Mouse (Mus musculus): ENCODE data around the gene Rfx1.

Gene Rfx1

GRCm38 (mm10) chr8:84096061-84096460 lies 29.4 kb downstream of the Rfx1 start:
- DNase-seq, result no peak

- DNase-seq, result no peak
Measured at GRCm38 (mm10) chr8:84098376-84098775, 31.7 kb downstream of the Rfx1 start.

GRCm38 (mm10) chr8:84101476-84102270 lies 35.0 kb downstream of the Rfx1 start:
- DNase-seq, result peak; percentile 59

- peak; percentile 66 to 75 for DNase-seq
Measured at GRCm38 (mm10) chr8:84103601-84104000, 37.0 kb downstream of the Rfx1 start.

- peak; percentile 48 to 49 for DNase-seq
Measured at GRCm38 (mm10) chr8:84104221-84104620, 37.6 kb downstream of the Rfx1 start.

GRCm38 (mm10) chr8:84104697-84105609 lies 38.3 kb downstream of the Rfx1 start, which contains the start of gene Dcaf15:
TSS of gene Dcaf15 (minus strand) at chr8:84104768.
- peak; percentile 98 to 99 for DNase-seq

GRCm38 (mm10) chr8:84105676-84106075 lies 39.0 kb downstream of the Rfx1 start:
- no peak for DNase-seq

- no peak for DNase-seq
Measured at GRCm38 (mm10) chr8:84106216-84107040, 39.8 kb downstream of the Rfx1 start.

GRCm38 (mm10) chr8:84115646-84116045 lies 49.0 kb downstream of the Rfx1 start:
- no peak for DNase-seq

- DNase-seq, result no peak
Measured at GRCm38 (mm10) chr8:84122151-84122550, 55.5 kb downstream of the Rfx1 start.

GRCm38 (mm10) chr8:84125656-84126055 lies 59.0 kb downstream of the Rfx1 start, which contains the start of gene Podnl1:
TSS of gene Podnl1 (plus strand) at chr8:84125989.
- DNase-seq, result no peak

GRCm38 (mm10) chr8:84126742-84127141 lies 60.1 kb downstream of the Rfx1 start:
- no peak for DNase-seq

GRCm38 (mm10) chr8:84127202-84127901 lies 60.7 kb downstream of the Rfx1 start:
- no peak for DNase-seq

- no peak for DNase-seq
Measured at GRCm38 (mm10) chr8:84128277-84128676, 61.6 kb downstream of the Rfx1 start.

GRCm38 (mm10) chr8:84130806-84131205 lies 64.2 kb downstream of the Rfx1 start:
- DNase-seq, result peak; percentile 29 to 58

- no peak for DNase-seq
Measured at GRCm38 (mm10) chr8:84132225-84132624, 65.6 kb downstream of the Rfx1 start.

GRCm38 (mm10) chr8:84137848-84138247 lies 71.2 kb downstream of the Rfx1 start:
- DNase-seq, result no peak

GRCm38 (mm10) chr8:84140838-84141237 lies 74.2 kb downstream of the Rfx1 start:
- no peak for DNase-seq

- DNase-seq, result no peak
Measured at GRCm38 (mm10) chr8:84144636-84145245, 78.1 kb downstream of the Rfx1 start.
